Mouse (Mus musculus) bone marrow, adult 2 months (tissue): ENCODE results near the gene Tbx21.

Experiments used
- CTCF ChIP-seq: fragments of 200-500 bp; IDR thresholded peaks from 2 replicates; pipeline ENCODE4 v1.5.1; 2011; ENCODE audit warnings: low read length, control low read depth; ENCODE audit not compliant: control insufficient read depth, insufficient read depth
- POLR2A ChIP-seq: fragments of 200-500 bp; IDR thresholded peaks from 2 replicates; pipeline ENCODE4 v1.6.1; 2011; ENCODE audit warnings: low read depth, mild to moderate bottlenecking, control low read depth, low read length, borderline replicate concordance; ENCODE audit not compliant: control insufficient read depth

DNA sequence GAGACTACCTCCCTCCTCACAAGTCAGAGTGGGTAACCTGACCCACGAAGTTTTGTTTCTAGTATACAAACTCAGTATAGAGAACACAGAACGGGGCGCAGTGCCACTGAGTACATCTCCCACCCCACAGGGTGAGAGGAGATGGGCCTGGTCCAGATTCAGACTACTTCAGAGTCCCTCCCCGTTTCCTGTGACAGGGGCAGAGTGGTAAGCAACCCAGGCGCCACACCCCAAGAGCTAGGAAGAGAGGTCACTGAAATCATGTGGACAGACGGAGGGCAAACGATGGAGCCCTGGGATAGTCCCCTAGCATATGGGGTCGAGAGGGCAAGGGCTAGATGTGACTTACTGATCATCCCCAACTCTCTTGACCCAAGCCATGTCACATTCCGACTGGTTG, 30.8 kb upstream of the Tbx21 start:
- TF ChIP-seq CTCF (no peak), POLR2A (no peak)
